Mouse (Mus musculus): ENCODE measurements at regions not wholly inside any gene's neighbourhood (a gene's known extent, or its start where the extent isn't known, plus 50 kb on each side); places are given as distances from the start of the nearest gene placed in this dataset.

DNA sequence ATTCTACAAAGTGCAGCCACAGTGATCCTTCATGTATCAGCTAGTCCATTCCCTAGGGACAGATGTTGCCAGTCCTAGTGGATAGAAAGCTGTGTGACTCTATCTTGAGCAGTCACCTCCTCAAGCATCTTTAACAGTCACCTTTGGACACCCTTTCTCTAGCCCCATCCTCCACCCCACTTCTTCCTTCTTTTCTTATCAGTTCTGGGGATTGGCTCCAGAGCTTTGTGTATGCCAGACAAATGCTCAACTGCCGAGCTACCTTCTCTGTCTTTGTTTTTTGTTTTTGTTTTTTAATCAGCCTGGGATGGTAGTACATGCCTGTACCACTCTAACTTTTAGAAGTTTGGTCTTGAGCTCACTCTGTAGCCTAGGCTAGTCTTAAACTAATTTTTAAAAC lies 96.7 kb downstream of the Cd24a start:
- TF ChIP-seq CTCF (IDR thresholded peaks at IDR 0.05; ENCODE audit: low read depth) (no peak), EP300 (IDR thresholded peaks at IDR 0.05; ENCODE audit: low read depth) (no peak; the same call in 1 of the 2 replicates)
